Mouse (Mus musculus) retina, adult 2 months (tissue): ENCODE results near the gene Gm15085.
"Not testable (repeated sequence)": the region's sequence is repeated elsewhere in the genome, so short reads cannot be mapped to it uniquely, and the experiment has no call there.

Experiments
- DNase-seq: peaks from one replicate; pipeline ENCODE4 v3.0.0-alpha.2; 2012; ENCODE audit warnings: low read depth, low spot score

Gm15085 gene

DNA sequence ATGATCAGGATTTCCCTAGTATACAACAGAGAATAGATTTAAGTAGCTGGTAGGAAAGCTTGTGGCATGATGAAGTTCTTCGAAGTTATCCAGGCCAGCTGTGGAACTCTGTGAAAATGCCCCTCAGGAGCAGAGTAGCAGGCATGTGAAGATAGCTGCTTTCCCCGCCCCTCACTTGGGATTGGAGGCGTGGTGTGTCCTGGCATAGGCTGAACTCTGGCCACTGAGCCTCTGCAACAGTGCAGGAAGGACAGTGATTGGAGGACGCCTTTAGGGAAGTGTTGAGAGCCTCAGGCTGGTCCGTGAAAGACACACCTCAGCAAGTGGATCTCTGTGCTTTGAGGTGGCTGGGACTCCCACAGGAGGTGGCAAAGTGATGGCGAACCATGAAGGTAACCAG, at the start of gene Gm15085:
Gene Gm15085, plus strand, starts transcription at position 301 of the 400 bp plus-strand sequence.
- not testable (repeated sequence) for DNase-seq
